Mouse (Mus musculus) kidney, adult 11 months (tissue): ENCODE measurements around the gene Lsm4.

Source experiments
- DNase-seq: peaks from one replicate; pipeline ENCODE4 v3.0.0; 2022

The Lsm4 gene

DNA sequence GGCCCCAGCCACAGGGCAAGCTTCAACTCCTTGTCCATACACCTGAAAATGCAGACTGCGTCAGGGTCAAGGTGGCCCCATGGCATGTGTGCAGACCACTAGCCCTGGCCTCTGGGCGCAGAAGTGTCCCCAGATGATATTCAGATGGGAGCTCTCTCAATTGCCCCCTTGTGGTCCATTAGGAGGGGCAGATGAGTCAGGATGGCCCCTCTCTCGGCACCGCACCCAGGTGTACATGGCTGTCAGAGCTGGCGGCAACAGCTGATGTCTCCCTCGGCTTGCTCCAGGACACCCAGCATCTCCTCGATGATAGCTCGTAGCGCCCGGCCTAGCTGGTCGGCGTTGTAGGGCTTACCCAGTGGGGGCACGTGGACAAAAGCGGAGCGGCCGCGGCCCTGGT lies 22.7 kb upstream of the Lsm4 start:
- DNase-seq = no peak

GRCm38 (mm10) chr8:70653226-70653625 lies 19.8 kb upstream of the Lsm4 start:
- DNase-seq = peak; percentile 85

- no peak for DNase-seq
Observed at GRCm38 (mm10) chr8:70654121-70654520, 18.9 kb upstream of the Lsm4 start.

GRCm38 (mm10) chr8:70655469-70655868 lies 17.6 kb upstream of the Lsm4 start:
- no peak for DNase-seq

DNA sequence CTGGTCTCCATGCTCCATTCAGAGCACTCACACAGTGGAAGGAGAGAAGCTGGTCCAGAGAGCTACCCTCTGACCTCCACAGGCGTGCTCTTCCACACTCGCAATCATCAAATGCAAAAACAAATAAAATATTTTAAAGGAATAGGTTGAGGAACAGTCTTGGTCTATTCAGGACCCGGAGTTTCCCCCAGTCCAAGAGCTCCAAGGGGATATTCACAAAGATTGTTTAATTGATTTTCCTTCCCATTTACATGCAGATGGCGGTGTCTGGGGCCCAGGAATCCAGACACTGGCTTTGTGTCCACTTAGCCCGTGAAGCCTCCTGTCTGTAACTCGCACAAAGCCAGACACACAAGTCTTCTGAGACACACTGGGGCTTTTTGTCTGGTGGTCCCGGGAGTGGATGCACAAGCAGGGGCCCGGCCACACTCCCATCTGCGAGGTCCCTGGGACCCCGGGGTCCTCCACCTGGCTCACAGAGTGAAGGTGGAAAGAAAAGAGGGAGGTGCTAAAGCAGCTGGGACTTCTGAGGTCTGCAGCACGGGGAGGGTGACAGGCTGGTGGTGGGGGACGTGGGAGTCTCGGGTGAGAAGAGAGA lies 16.8 kb upstream of the Lsm4 start:
- DNase-seq = no peak

DNA sequence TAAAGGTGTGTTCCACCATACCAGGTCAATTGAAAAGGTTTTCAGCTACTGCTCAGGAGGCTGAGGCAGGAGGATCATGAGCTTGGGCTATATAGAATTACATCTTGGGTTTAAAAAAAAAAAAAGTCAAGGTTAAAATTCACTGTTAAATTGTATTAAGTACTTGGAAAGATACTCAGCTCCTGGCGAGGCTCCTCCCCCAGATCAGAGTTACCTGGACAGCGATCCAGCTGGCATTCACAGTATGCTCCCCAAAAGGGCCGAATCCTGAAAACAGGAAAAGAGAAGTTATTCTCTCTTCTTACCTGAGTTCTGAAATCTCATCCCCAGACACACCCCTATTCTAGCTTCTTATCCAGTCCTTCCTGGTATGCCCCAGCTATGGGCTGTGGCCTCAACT lies 15.8 kb upstream of the Lsm4 start:
- DNase-seq = no peak

GRCm38 (mm10) chr8:70657739-70658138 lies 15.3 kb upstream of the Lsm4 start:
- DNase-seq = no peak

DNA sequence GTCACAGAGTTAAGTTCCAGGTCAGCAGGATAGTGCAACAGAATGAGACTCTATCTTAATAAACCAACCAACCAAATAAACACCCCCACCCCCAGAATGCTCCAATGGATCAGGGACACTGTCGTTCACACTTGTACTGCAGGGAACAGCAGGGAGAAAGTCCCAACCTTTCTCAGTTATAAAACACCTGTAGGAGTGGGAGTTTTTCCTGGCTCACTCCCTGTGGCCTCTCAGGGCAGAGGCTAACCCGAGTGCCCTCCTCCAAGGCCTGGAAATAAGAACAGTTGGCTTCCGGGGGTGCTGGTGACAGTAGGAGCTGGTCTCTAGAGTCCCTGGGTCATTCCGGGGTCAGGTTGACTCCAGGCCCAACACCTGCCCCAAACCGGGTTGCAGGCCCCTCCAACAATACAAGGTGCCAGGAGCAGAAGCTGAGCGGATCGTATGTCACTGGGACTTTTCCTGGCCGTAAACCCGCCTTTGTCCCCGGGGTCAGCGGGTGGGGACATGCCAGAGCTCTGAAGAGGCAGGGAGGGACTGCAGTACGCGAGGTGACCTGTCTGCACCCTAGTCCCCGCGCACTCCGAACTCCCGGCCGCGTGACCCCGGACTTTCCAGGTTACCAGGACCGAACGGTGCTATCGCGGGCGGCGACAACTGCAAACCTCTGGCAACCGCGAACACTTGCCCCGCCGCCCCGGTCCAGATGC lies 14.0 kb upstream of the Lsm4 start:
- peak; percentile 77 for DNase-seq

DNA sequence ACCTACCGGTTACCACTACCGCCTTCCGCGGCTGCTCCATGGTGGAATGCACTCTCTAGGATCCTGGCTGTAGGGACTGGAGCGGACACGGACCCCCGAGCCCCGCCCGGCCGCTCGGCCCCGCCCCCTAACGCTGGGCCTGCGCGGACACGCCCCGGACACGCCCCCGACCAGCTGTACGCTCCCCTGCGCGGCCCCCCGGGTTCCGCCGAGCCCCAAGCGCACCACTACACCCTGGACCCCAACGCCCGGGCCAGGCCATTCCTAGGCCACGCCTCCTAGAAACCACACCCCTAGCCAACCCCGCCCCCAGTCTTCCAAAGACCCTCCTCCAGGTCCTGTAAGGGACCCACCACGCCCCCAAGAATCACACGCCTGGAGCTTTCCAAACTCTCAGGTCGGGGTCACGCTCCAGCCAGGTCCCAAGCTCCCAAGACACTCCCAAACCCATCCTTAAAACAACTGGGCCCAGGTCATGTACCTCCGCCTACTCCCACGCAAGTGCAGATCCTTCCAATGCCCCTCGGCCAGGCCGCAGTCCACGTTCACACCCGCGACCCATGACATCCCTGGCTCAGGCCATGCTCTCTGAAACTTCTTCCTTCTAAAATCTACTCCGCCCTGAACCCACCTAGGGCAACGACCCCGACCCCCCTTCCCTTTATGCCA lies 13.3 kb upstream of the Lsm4 start:
- peak; percentile 97 for DNase-seq

GRCm38 (mm10) chr8:70660273-70660725 lies 12.7 kb upstream of the Lsm4 start, which contains the start of gene Pgpep1:
Gene Pgpep1, minus strand, starts transcription at chr8:70660388.
- peak; percentile 74 for DNase-seq

DNA sequence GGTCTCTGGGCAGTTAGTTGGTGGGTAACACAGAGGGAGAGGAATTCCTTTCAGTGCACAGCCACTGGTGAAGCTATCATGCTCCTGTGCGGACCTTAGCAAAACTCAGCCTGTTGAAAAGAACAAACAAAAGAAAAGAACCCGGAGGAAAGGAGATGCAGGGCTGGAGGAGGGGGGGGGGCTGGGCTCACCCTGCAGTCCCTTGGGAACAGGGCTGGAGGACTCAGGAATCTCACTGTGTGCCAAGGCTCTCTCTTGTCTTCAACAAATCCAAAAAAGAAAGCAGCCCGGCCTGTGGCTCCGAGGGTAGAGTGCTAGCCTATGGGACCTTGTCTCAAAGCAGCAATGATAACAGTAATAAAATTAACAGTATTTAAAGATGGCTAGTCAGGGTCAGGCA lies 9.4 kb upstream of the Lsm4 start:
- DNase-seq = no peak

- DNase-seq = no peak
Observed at GRCm38 (mm10) chr8:70664631-70665030, 8.4 kb upstream of the Lsm4 start.

- DNase-seq = peak; percentile 94
Observed at GRCm38 (mm10) chr8:70665599-70665998, 7.4 kb upstream of the Lsm4 start.

DNA sequence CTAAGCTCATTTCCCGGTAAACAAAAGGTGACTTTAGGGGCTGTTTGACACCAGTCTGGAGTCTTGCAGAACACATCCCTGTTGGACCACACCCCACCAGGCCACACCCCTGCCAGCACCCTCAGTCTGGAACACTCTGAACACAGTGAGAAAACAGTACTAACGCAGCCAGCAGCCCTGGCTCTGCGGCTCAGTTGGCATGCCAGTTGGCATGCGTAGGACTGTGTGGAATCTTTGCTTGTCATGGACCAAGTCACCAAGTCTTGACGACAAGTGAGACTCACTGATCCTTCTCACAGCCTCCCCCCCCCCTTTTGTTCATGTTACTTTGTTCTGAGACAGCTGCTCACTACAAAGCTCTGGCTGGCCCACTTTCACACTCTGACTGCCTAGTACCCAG lies 6.0 kb upstream of the Lsm4 start:
- peak; percentile 74 for DNase-seq

GRCm38 (mm10) chr8:70671615-70672324 lies 1.3 kb upstream of the Lsm4 start:
- peak; percentile 77 for DNase-seq

GRCm38 (mm10) chr8:70672325-70673078 lies 546 bp upstream of the Lsm4 start:
- DNase-seq = no peak

- DNase-seq = no peak
Observed at GRCm38 (mm10) chr8:70674109-70674508, 1.1 kb downstream of the Lsm4 start.

- peak; percentile 59 for DNase-seq
Observed at GRCm38 (mm10) chr8:70674716-70675115, 1.7 kb downstream of the Lsm4 start.

DNA sequence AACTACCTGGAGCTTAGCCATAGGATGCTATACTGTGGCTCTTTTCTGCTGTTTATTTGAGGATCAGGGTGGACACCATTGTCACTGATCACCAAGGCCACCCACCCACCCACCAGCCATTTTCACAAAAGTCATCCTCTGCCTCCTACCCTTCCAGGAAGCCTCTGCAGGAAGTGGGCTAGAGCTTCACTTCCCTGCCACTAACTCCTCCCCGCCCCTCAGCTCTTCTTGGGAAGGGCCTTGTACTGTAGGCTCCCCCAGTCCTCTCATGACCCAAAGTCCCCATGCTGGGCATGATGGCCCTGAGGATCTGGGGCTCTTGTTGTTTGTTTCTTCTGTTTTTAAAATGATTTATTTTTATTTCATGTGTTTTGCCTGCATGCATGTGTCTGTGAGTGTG lies 2.3 kb downstream of the Lsm4 start:
- no peak for DNase-seq

- peak; percentile 80 for DNase-seq
Observed at GRCm38 (mm10) chr8:70677451-70678080, 4.5 kb downstream of the Lsm4 start.

GRCm38 (mm10) chr8:70678679-70679078 lies 5.6 kb downstream of the Lsm4 start:
- no peak for DNase-seq

GRCm38 (mm10) chr8:70679404-70679803 lies 6.4 kb downstream of the Lsm4 start:
- DNase-seq = no peak
